Mouse (Mus musculus): ENCODE results near the gene Dmtf1.

GRCm38 (mm10) chr5:9157336-9157735, 4.2 kb downstream of the Dmtf1 start:
- TF ChIP-seq CTCF (IDR thresholded peaks at IDR 0.05; ENCODE audit: low read depth, low read length) = no peak
- no peak for TF ChIP-seq POLR2A (IDR thresholded peaks at IDR 0.05; ENCODE audit: insufficient read depth, low read length)
- no peak for TF ChIP-seq EP300 (IDR thresholded peaks at IDR 0.05; ENCODE audit: insufficient read depth, low read depth, low read length)

Data from ES-Bruce4 (cell line).